In the genomic region with DNA sequence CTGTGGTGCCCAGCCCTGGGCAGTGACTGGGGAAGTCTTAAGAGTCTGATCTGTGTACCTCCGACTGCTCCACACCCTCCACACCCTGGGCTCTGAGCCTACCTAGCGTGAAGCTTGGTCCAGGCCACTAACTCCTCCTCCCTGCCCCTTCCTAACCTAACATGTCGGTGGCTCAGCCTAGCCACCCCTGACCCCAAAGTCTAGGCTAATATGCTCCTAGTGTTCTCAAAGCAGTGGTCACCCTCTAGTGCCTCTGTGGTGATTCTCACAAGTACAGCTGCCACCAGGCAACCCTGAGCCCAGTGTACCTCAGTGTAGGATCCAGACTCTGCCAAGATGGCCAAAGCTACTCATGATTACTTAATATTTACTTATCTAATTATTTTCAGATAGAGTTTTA, we compare ENCODE assay signal across 13 mouse cellular contexts. TPM values are rescaled to one million over a fixed set of nuclear protein-coding genes. Genes with fewer than 3 reads are reported as not detected.
DNase-seq lines count a peak whose midpoint lies in the region; ATAC-seq lines count a peak whose summit lies in the region.
"Had no signal": no experiment of that assay in that cellular context is flagged by ENCODE, and none has a peak within 500 bp of the region (broad histone marks: within the 10 kb centered on the region; RNA-seq: fewer than 3 reads in every experiment).

No protein-coding gene starts in this region.

- H3K9me3 ChIP-seq in lung, embryonic 16.5 days (ENCODE audit: control insufficient read depth, low read length): no peaks in the 10 kb centered on the region; the same call in 1 of the 2 replicates
- H3K9me3 ChIP-seq in liver, embryonic 13.5 days (replicated peaks): no peaks in the 10 kb centered on the region
- H3K9me3 ChIP-seq in stomach, embryonic 15.5 days: no peaks in the 10 kb centered on the region
- no peaks in the 10 kb centered on the region for H3K9me3 ChIP-seq in heart, embryonic 11.5 days (replicated peaks; ENCODE audit: control insufficient read depth, low read length)
- H3K9me3 ChIP-seq: embryonic facial prominence, embryonic 15.5 days had no signal

- H3K4me2 ChIP-seq in lung, embryonic 16.5 days (ENCODE audit: low read depth, low read length): no peak overlapping the region
- H3K4me2 ChIP-seq in liver, embryonic 13.5 days: no peak overlapping the region
- no peak overlapping the region for H3K4me2 ChIP-seq in stomach, embryonic 15.5 days
- H3K4me2 ChIP-seq in heart, embryonic 11.5 days: no peak overlapping the region
- H3K4me2 ChIP-seq: embryonic facial prominence, embryonic 15.5 days had no signal

- H3K36me3 ChIP-seq in lung, embryonic 16.5 days (ENCODE audit: control insufficient read depth, insufficient read depth, low read length): no peaks in the 10 kb centered on the region
- no peaks in the 10 kb centered on the region for H3K36me3 ChIP-seq in liver, embryonic 13.5 days
- H3K36me3 ChIP-seq in stomach, embryonic 15.5 days: no peaks in the 10 kb centered on the region
- no peaks in the 10 kb centered on the region for H3K36me3 ChIP-seq in heart, embryonic 11.5 days (ENCODE audit: control insufficient read depth, insufficient read depth, low read length)
- H3K36me3 ChIP-seq: embryonic facial prominence, embryonic 15.5 days had no signal

- no peaks in the 10 kb centered on the region for H3K27me3 ChIP-seq in lung, embryonic 16.5 days (ENCODE audit: control insufficient read depth, insufficient read depth, low read depth, low read length)
- no peaks in the 10 kb centered on the region for H3K27me3 ChIP-seq in liver, embryonic 13.5 days
- H3K27me3 ChIP-seq in stomach, embryonic 15.5 days (replicated peaks): no peaks in the 10 kb centered on the region
- H3K27me3 ChIP-seq in heart, embryonic 11.5 days (ENCODE audit: control insufficient read depth, insufficient read depth, low read length): no peaks in the 10 kb centered on the region; the same call in 1 of the 2 replicates
- H3K27me3 ChIP-seq: embryonic facial prominence, embryonic 15.5 days had no signal

- H3K4me3 ChIP-seq in lung, embryonic 16.5 days (ENCODE audit: low read length): no peak overlapping the region
- no peak overlapping the region for H3K4me3 ChIP-seq in liver, embryonic 13.5 days (replicated peaks)
- H3K4me3 ChIP-seq in stomach, embryonic 15.5 days (replicated peaks): no peak overlapping the region
- no peak overlapping the region for H3K4me3 ChIP-seq in heart, embryonic 11.5 days (ENCODE audit: low read depth, low read length)
- H3K4me3 ChIP-seq: embryonic facial prominence, embryonic 15.5 days had no signal

- H3K4me1 ChIP-seq in lung, embryonic 16.5 days (replicated peaks; ENCODE audit: control insufficient read depth, insufficient read depth, low read length): no peaks in the 10 kb centered on the region
- no peaks in the 10 kb centered on the region for H3K4me1 ChIP-seq in liver, embryonic 13.5 days (replicated peaks)
- H3K4me1 ChIP-seq in stomach, embryonic 15.5 days: no peaks in the 10 kb centered on the region
- H3K4me1 ChIP-seq in heart, embryonic 11.5 days (ENCODE audit: control insufficient read depth, insufficient read depth, low read length): no peaks in the 10 kb centered on the region
- H3K4me1 ChIP-seq: embryonic facial prominence, embryonic 15.5 days had no signal

- no peak for ATAC-seq in cerebellum, adult (ENCODE audit: insufficient number of reproducible peaks, low FRiP score, low TSS enrichment)
- 0 out of 2 replicates have a peak, but pooled peaks have one; percentile 21 for ATAC-seq in lung, embryonic 16.5 days (ENCODE audit: low read depth)
- peak; percentile 26; the same call in 1 of the 2 replicates for ATAC-seq in liver, embryonic 13.5 days (ENCODE audit: low read depth)
- peak; percentile 56; the same call in 1 of the 2 replicates for ATAC-seq in stomach, embryonic 15.5 days (ENCODE audit: insufficient read depth, low FRiP score, low read depth)
- ATAC-seq in heart, embryonic 11.5 days (replicated peaks; ENCODE audit: insufficient number of reproducible peaks, low FRiP score, low TSS enrichment): no peak

- peak; percentile 23 for DNase-seq in cerebellum, adult 9-10 months
- no peak for DNase-seq in lung, postnatal 14 days
- DNase-seq in liver, embryonic 13.5 days: no peak
- no peak for DNase-seq in left cerebral cortex, postnatal 4 days

- H3K9ac ChIP-seq in lung, embryonic 16.5 days (ENCODE audit: low read length): no peak overlapping the region
- no peak overlapping the region for H3K9ac ChIP-seq in liver, embryonic 13.5 days
- H3K9ac ChIP-seq in stomach, embryonic 15.5 days: no peak overlapping the region
- H3K9ac ChIP-seq in heart, embryonic 11.5 days (ENCODE audit: low read depth, low read length): no peak overlapping the region
- H3K9ac ChIP-seq: embryonic facial prominence, embryonic 15.5 days had no signal

- intact Hi-C loops in left cerebral cortex, postnatal 4 days (cut with DNase I): no loop called here

- 57% methylated on average over 3 of the region's 3 CpGs for WGBS in lung, embryonic 16.5 days
- 47% methylated on average over 3 of the region's 3 CpGs for WGBS in liver, embryonic 13.5 days (ENCODE audit: insufficient replicate concordance)
- WGBS in stomach, embryonic 15.5 days: 71% methylated on average over 3 of the region's 3 CpGs
- WGBS in heart, embryonic 11.5 days (ENCODE audit: insufficient replicate concordance): 58% methylated on average over 3 of the region's 3 CpGs

- H3K27ac ChIP-seq in lung, embryonic 16.5 days (ENCODE audit: low read length): no peak overlapping the region
- H3K27ac ChIP-seq in liver, embryonic 13.5 days: no peak overlapping the region
- no peak overlapping the region for H3K27ac ChIP-seq in stomach, embryonic 15.5 days
- no peak overlapping the region for H3K27ac ChIP-seq in heart, embryonic 11.5 days (ENCODE audit: low read depth, low read length)
- H3K27ac ChIP-seq: embryonic facial prominence, embryonic 15.5 days had no signal

RNA-seq across cellular contexts. Expression of a gene that starts 6.1 kb away (rescaled TPM):
- polyA plus RNA-seq in lung, embryonic 16.5 days (2015; fragmentation: Nextera tagmentation; extraction: Ambion mirVana): 0.60 and 0.82 TPM in 2 replicates
- 0.22 TPM in 1 of 2 replicates, not detected in the other for polyA plus RNA-seq in liver, embryonic 13.5 days (2015; fragmentation: Nextera tagmentation; extraction: Ambion mirVana)
- 0.40 and 0.57 TPM in 2 replicates for polyA plus RNA-seq in stomach, embryonic 15.5 days (2015; fragmentation: Nextera tagmentation; extraction: Ambion mirVana)
- polyA plus RNA-seq in heart, embryonic 11.5 days (2014; fragmentation: Nextera tagmentation; extraction: Ambion mirVana): 0.15 TPM in 1 of 2 replicates, not detected in the other
- 1 to 10 TPM; 6.7 to 8.5 TPM for total RNA-seq in left cerebral cortex, postnatal 4 days (2021)
- total RNA-seq: hematopoietic stem cell, adult 5-6 weeks; MEL had no signal
- polyA plus RNA-seq: small intestine, adult 2 months had no signal

RNA-seq across cellular contexts. Expression of a gene that starts 27.7 kb away (rescaled TPM):
- 17.4 and 21.3 TPM in 2 replicates for polyA plus RNA-seq in lung, embryonic 16.5 days (2015; fragmentation: Nextera tagmentation; extraction: Ambion mirVana)
- polyA plus RNA-seq in liver, embryonic 13.5 days (2015; fragmentation: Nextera tagmentation; extraction: Ambion mirVana): 7.8 and 9.1 TPM in 2 replicates
- polyA plus RNA-seq in stomach, embryonic 15.5 days (2015; fragmentation: Nextera tagmentation; extraction: Ambion mirVana): 11.5 and 13.5 TPM in 2 replicates
- 6.0 and 6.2 TPM in 2 replicates for polyA plus RNA-seq in heart, embryonic 11.5 days (2014; fragmentation: Nextera tagmentation; extraction: Ambion mirVana)
- 10 to 100 TPM; 11.7 to 12.3 TPM for total RNA-seq in left cerebral cortex, postnatal 4 days (2021)
- total RNA-seq: hematopoietic stem cell, adult 5-6 weeks; MEL; neutrophil, adult 5-6 weeks had no signal

RNA-seq across cellular contexts. Expression of a gene that starts 51.5 kb away (rescaled TPM):
- 2.4 and 4.7 TPM in 2 replicates for polyA plus RNA-seq in lung, embryonic 16.5 days (2015; fragmentation: Nextera tagmentation; extraction: Ambion mirVana)
- polyA plus RNA-seq in liver, embryonic 13.5 days (2015; fragmentation: Nextera tagmentation; extraction: Ambion mirVana): 12.3 and 13.1 TPM in 2 replicates
- polyA plus RNA-seq in stomach, embryonic 15.5 days (2015; fragmentation: Nextera tagmentation; extraction: Ambion mirVana): 10.1 and 10.5 TPM in 2 replicates
- 1.00 and 1.2 TPM in 2 replicates for polyA plus RNA-seq in heart, embryonic 11.5 days (2014; fragmentation: Nextera tagmentation; extraction: Ambion mirVana)
- total RNA-seq in left cerebral cortex, postnatal 4 days (2021): 10 to 100 TPM; 56.1 to 57.5 TPM
- total RNA-seq: neutrophil, adult 5-6 weeks had no signal

Comparison
In these comparisons a context has a peak if more than half of its experiments do, and no peak if none do; other contexts are left out.
1. ATAC-seq: peak in lung, embryonic 16.5 days (single experiment), liver, embryonic 13.5 days (single experiment) and stomach, embryonic 15.5 days (single experiment); none in cerebellum, adult (single experiment) and heart, embryonic 11.5 days (single experiment).